Mouse (Mus musculus): ENCODE results near the gene Nedd9. TPM values are rescaled to one million over a fixed set of nuclear protein-coding genes. Genes with fewer than 3 reads are reported as not detected.

The Nedd9 gene
- total and polyA plus RNA-seq, 3 experiments = 0.15 to 0.25 TPM; not detected in 1

DNA sequence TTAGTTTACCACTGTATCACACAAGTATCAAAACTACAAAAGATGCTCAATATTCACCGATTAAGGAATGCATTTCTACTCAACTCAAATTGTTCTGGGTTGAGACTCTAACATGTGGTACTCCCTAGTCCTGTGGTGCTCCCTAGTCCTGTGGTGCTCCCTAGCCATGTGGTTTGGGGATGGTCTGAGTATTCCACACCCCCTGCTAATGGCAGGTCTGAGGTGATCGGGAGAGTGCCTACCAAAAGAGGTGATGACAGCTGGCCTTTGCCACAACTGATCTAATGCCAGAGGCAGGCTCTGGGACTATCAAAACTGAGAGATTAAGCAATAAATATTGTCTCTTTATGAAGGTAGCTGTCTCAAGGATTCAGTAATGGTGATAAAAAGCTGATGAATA lies 149.8 kb downstream of the Nedd9 start:
- H3K36me3 ChIP-seq (ENCODE audit: control insufficient read depth in 1 of 2, insufficient read depth in 2 of 2, low read length in 2 of 2) = no peaks in the 10 kb centered on the region
- no peak overlapping the region for H3K27ac ChIP-seq (ENCODE audit: control insufficient read depth, low read depth, low read length)
- no peak for DNase-seq (ENCODE audit: low read depth, low spot score)

DNA sequence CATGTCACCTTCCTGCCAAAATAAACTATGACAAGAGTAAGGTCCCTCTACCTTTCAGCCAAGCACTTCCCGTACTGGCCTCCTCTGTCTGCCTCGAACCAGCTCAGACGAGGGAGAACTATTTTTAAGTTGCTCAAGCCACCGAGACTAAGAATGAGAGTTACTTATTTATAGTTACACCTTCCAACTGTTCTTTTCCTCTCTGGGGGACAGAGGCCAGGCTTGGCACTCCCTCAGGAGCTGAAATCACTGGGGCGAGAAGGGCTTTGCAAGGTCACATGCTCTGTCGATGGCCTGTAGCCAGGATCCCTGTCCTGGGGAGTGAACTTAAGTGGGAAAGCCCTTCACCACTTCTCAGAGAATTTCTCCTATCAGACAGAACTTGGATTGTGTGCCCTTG lies 150.9 kb downstream of the Nedd9 start:
- Histone ChIP-seq H3K27ac (ENCODE audit: control insufficient read depth, low read depth, low read length) (no peak overlapping the region), H3K9me3 (replicated peaks; ENCODE audit: insufficient read depth, low read length) (no peaks in the 10 kb centered on the region)
- TF ChIP-seq USF2 (IDR thresholded peaks at IDR 0.05; ENCODE audit: borderline replicate concordance in 1 of 2, insufficient read depth in 1 of 2, low read depth in 1 of 2, low read length in 2 of 2) (no peak), SMC3 (IDR thresholded peaks at IDR 0.05; ENCODE audit: low read depth, low read length) (no peak), MAZ (IDR thresholded peaks at IDR 0.05; ENCODE audit: low read depth, low read length) (no peak), HCFC1 (IDR thresholded peaks at IDR 0.05; ENCODE audit: low read depth, low read length) (no peak), GATA1 (IDR thresholded peaks at IDR 0.05; ENCODE audit: low read depth, low read length) (no peak), EP300 (IDR thresholded peaks at IDR 0.05; ENCODE audit: low read depth in 1 of 2, low read length in 2 of 2) (no peak)

More for the DNA sequence above, 149.8 kb downstream of the Nedd9 start:
- Histone ChIP-seq H3K27me3 (ENCODE audit: control insufficient read depth in 1 of 2, insufficient read depth in 2 of 2, low read length in 2 of 2) (no peaks in the 10 kb centered on the region), H3K4me3 (ENCODE audit: control insufficient read depth in 1 of 2, insufficient read depth in 1 of 2, low read depth in 2 of 2, low read length in 2 of 2) (no peak overlapping the region), H3K9me3 (replicated peaks; ENCODE audit: insufficient read depth, low read length) (no peaks in the 10 kb centered on the region), H3K9ac (ENCODE audit: control insufficient read depth, low read depth, low read length, poor library complexity, severe bottlenecking) (no peak overlapping the region), H3K4me1 (ENCODE audit: control insufficient read depth in 1 of 2, insufficient read depth in 2 of 2, low read length in 2 of 2) (no peaks in the 10 kb centered on the region), H3K79me2 (ENCODE audit: control insufficient read depth, insufficient read depth, low read length, poor library complexity) (no peaks in the 10 kb centered on the region)
- no peak for TF ChIP-seq CHD2 (IDR thresholded peaks at IDR 0.05; ENCODE audit: low read length)
- no peak for TF ChIP-seq ZC3H11A (IDR thresholded peaks at IDR 0.05; ENCODE audit: low read depth, low read length)
- no peak for TF ChIP-seq ELF1 (IDR thresholded peaks at IDR 0.05; ENCODE audit: low read depth, low read length)
- no peak for TF ChIP-seq ZMIZ1 (IDR thresholded peaks at IDR 0.05; ENCODE audit: low read depth, low read length)
- no peak for TF ChIP-seq MEF2A (IDR thresholded peaks at IDR 0.05; ENCODE audit: extremely low read depth, insufficient replicate concordance, low read depth, low read length, poor library complexity, severe bottlenecking)
- no peak for TF ChIP-seq SMC3 (IDR thresholded peaks at IDR 0.05; ENCODE audit: low read depth, low read length)
- no peak for TF ChIP-seq RCOR1 (IDR thresholded peaks at IDR 0.05; ENCODE audit: low read depth, low read length)
- no peak for TF ChIP-seq JUND (IDR thresholded peaks at IDR 0.05; ENCODE audit: low read depth, low read length)
- TF ChIP-seq HCFC1 (IDR thresholded peaks at IDR 0.05; ENCODE audit: low read depth, low read length) = no peak
- no peak for TF ChIP-seq KAT2A (conservative IDR thresholded peaks at IDR 0.05; ENCODE audit: low read depth, low read length)
- no peak for TF ChIP-seq NRF1 (IDR thresholded peaks at IDR 0.05; ENCODE audit: insufficient read depth, low read depth, low read length, poor library complexity, severe bottlenecking)
- no peak for TF ChIP-seq MAFK (IDR thresholded peaks at IDR 0.05; ENCODE audit: borderline replicate concordance, low read depth, low read length)
- no peak for TF ChIP-seq MAZ (IDR thresholded peaks at IDR 0.05; ENCODE audit: low read depth, low read length)
- TF ChIP-seq UBTF (IDR thresholded peaks at IDR 0.05; ENCODE audit: borderline replicate concordance, insufficient read depth, low read depth, low read length) = no peak
- no peak for TF ChIP-seq ZNF384 (IDR thresholded peaks at IDR 0.05; ENCODE audit: low read depth, low read length)
- no peak for TF ChIP-seq GATA1 (IDR thresholded peaks at IDR 0.05; ENCODE audit: low read depth, low read length)
- TF ChIP-seq POLR2AphosphoS2 (IDR thresholded peaks at IDR 0.05; ENCODE audit: low read length) = no peak
- TF ChIP-seq MAX (IDR thresholded peaks at IDR 0.05; ENCODE audit: low read length) = no peak
- TF ChIP-seq MXI1 (IDR thresholded peaks at IDR 0.05; ENCODE audit: low read depth, low read length) = no peak

More for the DNA sequence above, 150.9 kb downstream of the Nedd9 start:
- Histone ChIP-seq H3K79me2 (ENCODE audit: control insufficient read depth, insufficient read depth, low read length, poor library complexity) (no peaks in the 10 kb centered on the region), H3K27me3 (ENCODE audit: control insufficient read depth in 1 of 2, insufficient read depth in 2 of 2, low read length in 2 of 2) (no peaks in the 10 kb centered on the region), H3K4me1 (ENCODE audit: control insufficient read depth in 1 of 2, insufficient read depth in 2 of 2, low read length in 2 of 2) (no peaks in the 10 kb centered on the region), H3K4me3 (ENCODE audit: control insufficient read depth in 1 of 2, insufficient read depth in 1 of 2, low read depth in 2 of 2, low read length in 2 of 2) (no peak overlapping the region), H3K9ac (ENCODE audit: control insufficient read depth, low read depth, low read length, poor library complexity, severe bottlenecking) (no peak overlapping the region), H3K36me3 (ENCODE audit: control insufficient read depth in 1 of 2, insufficient read depth in 2 of 2, low read length in 2 of 2) (no peaks in the 10 kb centered on the region)
- DNase-seq (ENCODE audit: low read depth, low spot score) = no peak
